Mouse (Mus musculus) heart, adult 2 months (tissue): ENCODE measurements around the gene Rad9b. TPM values are rescaled to one million over a fixed set of nuclear protein-coding genes. Genes with fewer than 3 reads are reported as not detected.

ENCODE experiments used
- DNase-seq, 2 experiments: peaks; one replicate each; pipeline ENCODE4 v3.0.0; 2021
- H3K27ac ChIP-seq: fragments of 200-600 bp; 2 replicates; pipeline ENCODE4 v1.8.1; 2022
- H3K27me3 ChIP-seq: fragments of 200-500 bp; 2 replicates; pipeline ENCODE4 v1.6.1; 2012; ENCODE audit warnings: mild to moderate bottlenecking, low read length, inconsistent platforms, mixed read lengths; ENCODE audit not compliant: control insufficient read depth, insufficient read depth
- H3K36me3 ChIP-seq: fragments of 200-500 bp; 2 replicates; pipeline ENCODE4 v1.6.1; 2012; ENCODE audit warnings: low read length, inconsistent platforms; ENCODE audit not compliant: control insufficient read depth, insufficient read depth
- H3K4me1 ChIP-seq: fragments of 200-500 bp; 2 replicates; pipeline ENCODE4 v1.6.1; 2011; ENCODE audit warnings: low read length; ENCODE audit not compliant: control insufficient read depth, insufficient read depth
- H3K4me3 ChIP-seq: fragments of 200-600 bp; 2 replicates; pipeline ENCODE4 v1.8.1; 2022
- H3K79me2 ChIP-seq: fragments of 200-500 bp; replicated peaks from 2 replicates; pipeline ENCODE4 v1.6.1; 2012; ENCODE audit warnings: mild to moderate bottlenecking, inconsistent platforms, low read length, moderate library complexity, mixed read lengths; ENCODE audit not compliant: control insufficient read depth, insufficient read depth
- H3K9ac ChIP-seq: fragments of 200-500 bp; 2 replicates; pipeline ENCODE4 v1.6.1; 2012; ENCODE audit warnings: low read depth, mild to moderate bottlenecking, control low read depth, inconsistent platforms, low read length, mixed read lengths
- CTCF ChIP-seq: fragments of 200-600 bp; IDR thresholded peaks from 2 replicates; pipeline ENCODE4 v1.8.1; 2022; ENCODE audit warnings: antibody characterized with exemption, mild to moderate bottlenecking, moderate library complexity
- EP300 ChIP-seq: fragments of 200-500 bp; IDR thresholded peaks from 2 replicates; pipeline ENCODE4 v1.6.1; 2011; ENCODE audit warnings: low read depth, low read length, control low read depth; ENCODE audit not compliant: insufficient read depth
- POLR2A ChIP-seq: fragments of 200-500 bp; IDR thresholded peaks from 2 replicates; pipeline ENCODE4 v1.6.1; 2011; ENCODE audit warnings: mild to moderate bottlenecking, low read depth, low read length, control low read depth; ENCODE audit not compliant: insufficient read depth
- WGBS: fragments of 180-500 bp; shearing (Covaris S2); methylation state at CpG from one replicate; pipeline ENCODE4 v1.1.7; 2018; 5-methylcytosine and 5-hydroxymethylcytosine counted together
- intact Hi-C: fragments of 180-260 bp; cut with DNase I; formaldehyde crosslinking; loops from one replicate; pipeline ENCODE4 v1.15.1; 2025
- polyA plus RNA-seq: library from polyadenylated mRNA; depleted of rRNA; stranded (reverse); fragments of >200 nt; gene quantifications from 2 replicates; pipeline ENCODE4 v1.2.3, GENCODE M21; 2012
- total RNA-seq, 2 experiments: library from RNA; stranded (reverse); gene quantifications; 2 replicates each; pipeline ENCODE4 v1.2.3; 2021

Gene Rad9b
- total and polyA plus RNA-seq, 3 experiments: 0.50 to 2.5 (median 0.97) TPM

- Histone ChIP-seq H3K27ac (0 out of 2 replicates have a peak overlapping the region, but pooled peaks have one; percentile 0), H3K36me3 (peaks cover 10% of the 10 kb centered on the region), H3K79me2 (peaks cover 10% of the 10 kb centered on the region), H3K27me3 (no peaks in the 10 kb centered on the region), H3K9ac (no peak overlapping the region), H3K4me1 (peaks cover 19% of the 10 kb centered on the region), H3K4me3 (peak overlapping the region; percentile 26; the same call in 1 of the 2 replicates)
- DNase-seq: no peak
- 61% methylated on average over 4 of the region's 4 CpGs for WGBS
- TF ChIP-seq CTCF (no peak), EP300 (no peak), POLR2A (no peak)
- intact Hi-C loops: no loop called here
Measured at GRCm38 (mm10) chr5:122287026-122287425, 67.0 kb downstream of the Rad9b start.

GRCm38 (mm10) chr5:122286191-122286590 is 67.8 kb downstream of the Rad9b start:
- H3K27me3 ChIP-seq: no peaks in the 10 kb centered on the region
- intact Hi-C loops: no loop called here
- H3K36me3 ChIP-seq: peaks cover 10% of the 10 kb centered on the region
- WGBS: 71% methylated on average over 10 of the region's 10 CpGs
- DNase-seq: no peak
- H3K79me2 ChIP-seq: peaks cover 9% of the 10 kb centered on the region
- H3K9ac ChIP-seq: peak overlapping the region; percentile 99
- peak overlapping the region; percentile 92 for H3K27ac ChIP-seq
- peaks cover 16% of the 10 kb centered on the region for H3K4me1 ChIP-seq
- peak overlapping the region; percentile 92 for H3K4me3 ChIP-seq
- TF ChIP-seq POLR2A (no peak), EP300 (no peak), CTCF (no peak)

- H3K36me3 ChIP-seq: peaks cover 10% of the 10 kb centered on the region
- H3K4me3 ChIP-seq: peak overlapping the region; percentile 92
- DNase-seq: no peak
- intact Hi-C loops: loop anchor here (2.0 kb wide), 1 partner anchor 29 kb away; no protein-coding TSS in a partner anchor
- no peaks in the 10 kb centered on the region for H3K27me3 ChIP-seq
- WGBS: 45% methylated on average over 7 of the region's 7 CpGs
- peak overlapping the region; percentile 99 for H3K9ac ChIP-seq
- H3K79me2 ChIP-seq: peaks cover 8% of the 10 kb centered on the region
- TF ChIP-seq POLR2A (no peak), EP300 (no peak), CTCF (no peak)
- H3K27ac ChIP-seq: peak overlapping the region; percentile 92
- H3K4me1 ChIP-seq: peaks cover 13% of the 10 kb centered on the region
Measured at GRCm38 (mm10) chr5:122285767-122286150, 68.3 kb downstream of the Rad9b start.

- H3K4me1 ChIP-seq: peaks cover 14% of the 10 kb centered on the region
- H3K27ac ChIP-seq: peak overlapping the region; percentile 92
- intact Hi-C loops: loop anchor here (2.0 kb wide), 1 partner anchor 30 kb away; no protein-coding TSS in a partner anchor
- H3K4me3 ChIP-seq: peak overlapping the region; percentile 92
- peak; percentile 69 to 74 for DNase-seq
- peaks cover 10% of the 10 kb centered on the region for H3K36me3 ChIP-seq
- 1% methylated on average over 34 of the region's 34 CpGs for WGBS
- TF ChIP-seq POLR2A (peak; percentile 43; the same call in 1 of the 2 replicates), CTCF (no peak), EP300 (no peak)
- peaks cover 8% of the 10 kb centered on the region for H3K79me2 ChIP-seq
- no peaks in the 10 kb centered on the region for H3K27me3 ChIP-seq
- peak overlapping the region; percentile 99 for H3K9ac ChIP-seq
Measured at GRCm38 (mm10) chr5:122285029-122285766, 68.8 kb downstream of the Rad9b start.

- TF ChIP-seq CTCF (no peak), POLR2A (no peak; the same call in 1 of the 2 replicates), EP300 (no peak)
- peak within 1 kb of the TSS; percentile 92 for H3K4me3 ChIP-seq
- intact Hi-C loops: loop anchor here (2.0 kb wide), 1 partner anchor 30 kb away; no protein-coding TSS in a partner anchor
- DNase-seq: peak; percentile 89 to 91
- no peaks in the 10 kb centered on the region for H3K27me3 ChIP-seq
- H3K4me1 ChIP-seq: peaks cover 16% of the 10 kb centered on the region
- H3K36me3 ChIP-seq: peaks cover 10% of the 10 kb centered on the region
- peaks cover 8% of the 10 kb centered on the region for H3K79me2 ChIP-seq
- peak within 1 kb of the TSS; percentile 99 for H3K9ac ChIP-seq
- WGBS: under 1% methylated on average over 110 of the region's 114 CpGs
- H3K27ac ChIP-seq: peak within 1 kb of the TSS; percentile 92
Measured at GRCm38 (mm10) chr5:122284183-122285028, 69.6 kb downstream of the Rad9b start, which contains the start of gene Pptc7. Pptc7 (plus strand) TSS chr5:122284365.
